Mouse (Mus musculus) stomach, postnatal 0 days (tissue): ENCODE data around the gene Padi2.

Experiments used
- CTCF ChIP-seq: IDR thresholded peaks from 2 replicates; pipeline ENCODE4 v1.5.1; 2016; ENCODE audit warnings: antibody characterized with exemption, low read depth, mild to moderate bottlenecking, moderate library complexity
- EP300 ChIP-seq: optimal IDR thresholded peaks from 2 replicates; pipeline ENCODE3; 2016; ENCODE audit warnings: antibody characterized with exemption

DNA sequence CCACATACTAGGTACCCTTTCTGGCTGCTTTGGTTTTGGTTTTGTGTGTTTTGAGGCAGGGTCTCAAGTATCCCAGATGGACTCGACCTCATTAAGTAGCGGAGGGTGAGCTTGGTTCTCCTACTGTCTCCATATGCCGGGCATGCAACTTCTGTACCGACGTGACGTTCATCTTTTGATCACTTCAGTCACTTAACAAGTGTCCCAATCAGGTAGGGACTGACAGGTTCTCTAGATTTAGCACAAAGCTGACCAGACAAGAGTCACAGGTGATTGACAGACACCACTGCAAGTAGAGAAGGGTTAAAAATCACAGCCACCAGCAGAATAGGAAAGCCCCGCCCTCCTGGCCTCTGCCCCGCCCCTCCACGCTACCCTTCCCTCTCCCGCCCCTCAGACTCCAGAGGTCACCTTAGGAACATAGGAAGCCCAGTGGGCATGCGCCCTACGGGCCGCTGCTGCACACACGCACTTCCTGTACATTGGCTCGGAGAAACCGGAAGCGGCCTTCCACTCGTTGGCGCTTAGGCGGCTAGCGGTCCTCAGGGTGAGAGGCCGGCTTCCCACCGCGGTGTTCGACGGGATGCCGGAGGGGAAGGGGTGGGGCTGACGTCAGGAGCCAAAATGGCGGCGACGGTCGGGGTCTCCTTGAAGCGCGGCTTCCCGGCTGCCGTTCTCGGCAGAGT is 54.8 kb downstream of the Padi2 start, which contains the start of gene Sdhb:
- TF ChIP-seq CTCF, result peak; percentile 19; the same call in 1 of the 2 replicates
- TF ChIP-seq EP300, result no peak
